Mouse (Mus musculus): ENCODE results near the gene Syngr4.

The Syngr4 gene

GRCm38 (mm10) chr7:45869107-45869670 is 27.3 kb downstream of the Syngr4 start:
- no peak for DNase-seq (ENCODE audit: low spot score)

- no peak for DNase-seq (ENCODE audit: low spot score)
These were observed 28.6 kb downstream of the Syngr4 start for GRCm38 (mm10) chr7:45867871-45868270.

- peak; percentile 92 for DNase-seq (ENCODE audit: low spot score)
These were observed 30.3 kb downstream of the Syngr4 start for GRCm38 (mm10) chr7:45865925-45866910.

GRCm38 (mm10) chr7:45864435-45864834 is 32.1 kb downstream of the Syngr4 start:
- no peak for DNase-seq (ENCODE audit: low spot score)

- DNase-seq (ENCODE audit: low spot score) = no peak
These were observed 33.7 kb downstream of the Syngr4 start for GRCm38 (mm10) chr7:45862804-45863203.

GRCm38 (mm10) chr7:45859008-45859407 is 37.5 kb downstream of the Syngr4 start:
- DNase-seq (ENCODE audit: low spot score) = no peak

GRCm38 (mm10) chr7:45856950-45857901 is 39.3 kb downstream of the Syngr4 start:
- no peak for DNase-seq (ENCODE audit: low spot score)

GRCm38 (mm10) chr7:45853089-45853488 is 43.4 kb downstream of the Syngr4 start:
- DNase-seq (ENCODE audit: low spot score) = no peak

- no peak for DNase-seq (ENCODE audit: low spot score)
These were observed 45.9 kb downstream of the Syngr4 start for GRCm38 (mm10) chr7:45850661-45851060.

GRCm38 (mm10) chr7:45848447-45849027 is 48.0 kb downstream of the Syngr4 start:
- no peak for DNase-seq (ENCODE audit: low spot score)

- no peak for DNase-seq (ENCODE audit: low spot score)
These were observed 53.4 kb downstream of the Syngr4 start for GRCm38 (mm10) chr7:45842950-45843744.
